Mouse (Mus musculus) B cell, adult 2 months (primary cell): ENCODE results near the gene Mitf.

Source experiments
- DNase-seq, 2 experiments: peaks; one replicate each; pipeline ENCODE4 v3.0.0; 2022

Mitf gene

GRCm38 (mm10) chr6:97882931-97883330, 76.1 kb downstream of the Mitf start:
- no peak for DNase-seq

- no peak for DNase-seq
Observed at GRCm38 (mm10) chr6:97883496-97883895, 76.6 kb downstream of the Mitf start.

- no peak for DNase-seq
Observed at GRCm38 (mm10) chr6:97884971-97885370, 78.1 kb downstream of the Mitf start.

GRCm38 (mm10) chr6:97885606-97886005, 78.8 kb downstream of the Mitf start:
- DNase-seq: no peak

- no peak for DNase-seq
Observed at GRCm38 (mm10) chr6:97887893-97888292, 81.0 kb downstream of the Mitf start.

- no peak for DNase-seq
Observed at GRCm38 (mm10) chr6:97888596-97888995, 81.7 kb downstream of the Mitf start.

GRCm38 (mm10) chr6:97893546-97893945, 86.7 kb downstream of the Mitf start:
- no peak for DNase-seq

GRCm38 (mm10) chr6:97897191-97897590, 90.3 kb downstream of the Mitf start:
- no peak for DNase-seq

GRCm38 (mm10) chr6:97898085-97898484, 91.2 kb downstream of the Mitf start:
- DNase-seq: no peak

GRCm38 (mm10) chr6:97901561-97901960, 94.7 kb downstream of the Mitf start:
- no peak for DNase-seq

- no peak for DNase-seq
Observed at GRCm38 (mm10) chr6:97902205-97902604, 95.4 kb downstream of the Mitf start.

- DNase-seq: no peak
Observed at GRCm38 (mm10) chr6:97914768-97915167, 107.9 kb downstream of the Mitf start.

GRCm38 (mm10) chr6:97916386-97916903, 109.6 kb downstream of the Mitf start:
- DNase-seq: no peak

GRCm38 (mm10) chr6:97918051-97918450, 111.2 kb downstream of the Mitf start:
- DNase-seq: no peak

GRCm38 (mm10) chr6:97918481-97918880, 111.6 kb downstream of the Mitf start:
- DNase-seq: no peak

GRCm38 (mm10) chr6:97919287-97919686, 112.4 kb downstream of the Mitf start:
- no peak for DNase-seq

- no peak for DNase-seq
Observed at GRCm38 (mm10) chr6:97921591-97921990, 114.7 kb downstream of the Mitf start.

- DNase-seq: no peak
Observed at GRCm38 (mm10) chr6:97924221-97924620, 117.4 kb downstream of the Mitf start.

- no peak for DNase-seq
Observed at GRCm38 (mm10) chr6:97929051-97929450, 122.2 kb downstream of the Mitf start.

GRCm38 (mm10) chr6:97929466-97929865, 122.6 kb downstream of the Mitf start:
- no peak for DNase-seq

- DNase-seq: no peak
Observed at GRCm38 (mm10) chr6:97937139-97937538, 130.3 kb downstream of the Mitf start.

GRCm38 (mm10) chr6:97937897-97938614, 131.2 kb downstream of the Mitf start:
- no peak for DNase-seq

GRCm38 (mm10) chr6:97940916-97941315, 134.1 kb downstream of the Mitf start:
- no peak for DNase-seq

- DNase-seq: no peak
Observed at GRCm38 (mm10) chr6:97950033-97950881, 143.4 kb downstream of the Mitf start.
